Mouse (Mus musculus) bone marrow, adult 2 months (tissue): Measurements from ENCODE around the gene Zbtb45. TPM values are rescaled to one million over a fixed set of nuclear protein-coding genes. Genes with fewer than 3 reads are reported as not detected.

Source experiments
- H3K27ac ChIP-seq: fragments of 200-500 bp; 2 replicates; pipeline ENCODE4 v1.5.1; 2012; ENCODE audit warnings: low read depth, mild to moderate bottlenecking, control low read depth, inconsistent platforms, low read length; ENCODE audit not compliant: control insufficient read depth, poor library complexity, insufficient read depth
- H3K4me1 ChIP-seq: fragments of 200-500 bp; 2 replicates; pipeline ENCODE4 v1.6.1; 2011; ENCODE audit warnings: low read length; ENCODE audit not compliant: control insufficient read depth, insufficient read depth
- H3K4me3 ChIP-seq: fragments of 200-500 bp; replicated peaks from 2 replicates; pipeline ENCODE3; 2011; ENCODE audit warnings: mild to moderate bottlenecking, low read depth, low read length, control low read depth; ENCODE audit not compliant: control insufficient read depth
- CTCF ChIP-seq: fragments of 200-500 bp; IDR thresholded peaks from 2 replicates; pipeline ENCODE4 v1.5.1; 2011; ENCODE audit warnings: low read length, control low read depth; ENCODE audit not compliant: control insufficient read depth, insufficient read depth
- POLR2A ChIP-seq: fragments of 200-500 bp; IDR thresholded peaks from 2 replicates; pipeline ENCODE4 v1.6.1; 2011; ENCODE audit warnings: low read depth, mild to moderate bottlenecking, control low read depth, low read length, borderline replicate concordance; ENCODE audit not compliant: control insufficient read depth
- WGBS: fragments of 180-500 bp; shearing (Covaris S2); methylation state at CpG from one replicate; pipeline ENCODE4 v1.1.7; 2018; 5-methylcytosine and 5-hydroxymethylcytosine counted together
- polyA plus RNA-seq: library from polyadenylated mRNA; stranded (reverse); fragments of >200 nt; gene quantifications from 2 replicates; pipeline ENCODE4 v1.2.4, GENCODE M21; 2011; ENCODE audit warnings: low replicate concordance; ENCODE audit not compliant: missing spikeins, insufficient read depth, insufficient read length

The Zbtb45 gene
- polyA plus RNA-seq, 1 experiment = 9.6 TPM

- WGBS = 71% methylated on average over 5 of the region's 5 CpGs
- TF ChIP-seq CTCF = no peak
- no peak for TF ChIP-seq POLR2A
- no peak within 1 kb of the TSS for H3K27ac ChIP-seq
- H3K4me3 ChIP-seq = no peak within 1 kb of the TSS
- no peaks in the 10 kb centered on the region for H3K4me1 ChIP-seq
These were observed 11.8 kb downstream of the Zbtb45 start, which contains the start of gene Slc27a5 for GRCm38 (mm10) chr7:12998053-12998452. Gene Slc27a5, minus strand, starts transcription at chr7:12998192.

- TF ChIP-seq POLR2A (no peak), CTCF (no peak)
- Histone ChIP-seq H3K27ac (no peak overlapping the region), H3K4me1 (no peaks in the 10 kb centered on the region), H3K4me3 (no peak overlapping the region)
- 64% methylated on average over 5 of the region's 5 CpGs for WGBS
These were observed 12.6 kb downstream of the Zbtb45 start for GRCm38 (mm10) chr7:12997230-12997629.

- H3K4me1 ChIP-seq = no peaks in the 10 kb centered on the region
- no peak overlapping the region for H3K27ac ChIP-seq
- H3K4me3 ChIP-seq = no peak overlapping the region
- TF ChIP-seq CTCF (no peak), POLR2A (no peak)
These were observed 14.0 kb downstream of the Zbtb45 start for GRCm38 (mm10) chr7:12995862-12996261.

- H3K4me3 ChIP-seq = no peak overlapping the region
- 67% methylated on average over 10 of the region's 10 CpGs for WGBS
- H3K27ac ChIP-seq = no peak overlapping the region
- no peak for TF ChIP-seq CTCF
- no peaks in the 10 kb centered on the region for H3K4me1 ChIP-seq
These were observed 16.7 kb downstream of the Zbtb45 start for GRCm38 (mm10) chr7:12993148-12993547.

- WGBS = 2% methylated on average over 3 of the region's 3 CpGs
- Histone ChIP-seq H3K4me1 (no peaks in the 10 kb centered on the region; the same call in 1 of the 2 replicates), H3K4me3 (no peak overlapping the region), H3K27ac (no peak overlapping the region)
- no peak for TF ChIP-seq POLR2A
- TF ChIP-seq CTCF = no peak
These were observed 17.6 kb downstream of the Zbtb45 start for GRCm38 (mm10) chr7:12992222-12992621.

GRCm38 (mm10) chr7:12987409-12988189, 22.2 kb downstream of the Zbtb45 start:
- WGBS = 71% methylated on average over 8 of the region's 8 CpGs
- Histone ChIP-seq H3K4me1 (no peaks in the 10 kb centered on the region; the same call in 1 of the 2 replicates), H3K4me3 (no peak overlapping the region), H3K27ac (no peak overlapping the region)
- no peak for TF ChIP-seq CTCF
- TF ChIP-seq POLR2A = no peak

- Histone ChIP-seq H3K4me1 (no peaks in the 10 kb centered on the region; the same call in 1 of the 2 replicates), H3K27ac (no peak overlapping the region), H3K4me3 (no peak overlapping the region)
- 76% methylated on average over 8 of the region's 8 CpGs for WGBS
- TF ChIP-seq POLR2A (no peak), CTCF (no peak)
These were observed 22.9 kb downstream of the Zbtb45 start for GRCm38 (mm10) chr7:12986906-12987305.

- H3K4me1 ChIP-seq = no peaks in the 10 kb centered on the region; the same call in 1 of the 2 replicates
These were observed 24.1 kb downstream of the Zbtb45 start for GRCm38 (mm10) chr7:12985724-12986123.

GRCm38 (mm10) chr7:12980291-12980690, 29.5 kb downstream of the Zbtb45 start:
- no peak for TF ChIP-seq POLR2A
- TF ChIP-seq CTCF = no peak
- Histone ChIP-seq H3K4me1 (no peaks in the 10 kb centered on the region), H3K27ac (no peak overlapping the region), H3K4me3 (no peak overlapping the region)
- WGBS = 84% methylated on average over 7 of the region's 7 CpGs

More at GRCm38 (mm10) chr7:12985724-12986123, 24.1 kb downstream of the Zbtb45 start:
- no peak overlapping the region for H3K27ac ChIP-seq
- 37% methylated on average over 1 of the region's 1 CpGs for WGBS
- no peak for TF ChIP-seq POLR2A
- no peak for TF ChIP-seq CTCF
- no peak overlapping the region for H3K4me3 ChIP-seq
